Mouse (Mus musculus): ENCODE data around the gene Fhit. TPM values are rescaled to one million over a fixed set of nuclear protein-coding genes. Genes with fewer than 3 reads are reported as not detected.

The Fhit gene
- polyA plus RNA-seq, 1 experiment from 2014 or later: 2.3 TPM

DNA sequence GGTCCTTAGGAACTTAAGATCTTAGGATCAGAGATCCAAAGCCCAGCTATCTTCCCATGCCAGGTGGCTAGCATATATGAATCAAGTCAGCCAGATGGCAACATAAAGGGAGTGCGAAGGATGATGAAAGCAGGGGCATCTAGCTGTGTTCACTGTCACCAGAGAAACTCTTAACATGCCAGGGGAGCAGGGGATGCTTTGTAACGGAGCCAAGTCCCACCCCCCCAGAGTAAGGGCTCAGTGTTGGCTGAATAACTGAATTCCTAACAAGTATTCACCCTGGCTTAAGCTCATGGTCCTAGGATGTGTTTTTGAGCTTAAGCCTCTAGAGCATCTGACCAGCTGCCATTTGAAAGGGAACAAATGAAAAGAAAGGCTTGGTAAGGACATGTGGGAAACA lies 1139.5 kb downstream of the Fhit start:
- no peaks in the 10 kb centered on the region for H3K27me3 ChIP-seq
- 42% methylated on average over 2 of the region's 2 CpGs for WGBS (ENCODE audit: insufficient replicate concordance)
- no peak for ATAC-seq (ENCODE audit: insufficient read depth)

DNA sequence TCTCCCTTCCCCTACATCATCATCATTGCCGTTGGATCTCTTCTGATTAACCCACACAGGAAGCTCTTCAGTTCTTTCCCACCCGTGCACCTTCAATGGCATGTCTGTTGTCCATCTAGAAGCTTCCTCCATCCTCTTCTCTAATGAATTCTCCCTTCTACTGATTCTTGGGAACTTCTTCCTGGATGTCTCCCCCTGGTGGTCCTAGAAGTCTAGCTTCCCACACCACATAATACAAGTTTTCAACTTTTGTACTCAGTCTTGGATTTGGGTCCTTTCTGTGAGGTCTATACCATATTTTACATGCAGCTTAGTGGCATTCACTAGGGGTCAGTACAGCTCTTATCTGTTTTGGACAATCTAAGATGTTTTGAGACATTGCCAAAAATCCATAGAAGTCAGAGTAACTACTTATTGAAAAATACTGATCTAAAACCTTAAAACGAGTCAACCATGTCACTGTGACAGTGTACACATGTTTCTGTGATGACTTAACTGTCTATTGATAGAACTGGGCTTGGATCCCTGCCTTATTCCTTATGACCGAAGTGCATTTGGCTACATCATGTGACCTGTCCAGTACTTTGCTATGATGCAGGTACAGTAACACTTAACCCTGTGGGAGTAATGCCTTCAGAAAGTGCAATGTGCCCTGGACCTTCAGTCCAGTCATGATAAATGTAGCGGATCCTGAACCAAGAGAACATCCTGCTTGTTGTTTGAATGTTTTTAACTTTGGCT lies 1141.3 kb downstream of the Fhit start:
- no peak overlapping the region for H3K4me2 ChIP-seq
- H3K9ac ChIP-seq: no peak overlapping the region
- ATAC-seq (ENCODE audit: insufficient read depth): no peak
- no peaks in the 10 kb centered on the region for H3K27me3 ChIP-seq
- whole genome bisulfite sequencing (ENCODE audit: insufficient replicate concordance): 46% methylated on average over 5 of the region's 5 CpGs
- H3K9me3 ChIP-seq (replicated peaks): no peaks in the 10 kb centered on the region
- no peaks in the 10 kb centered on the region for H3K36me3 ChIP-seq (replicated peaks)
- H3K27ac ChIP-seq (replicated peaks): no peak overlapping the region
- no peaks in the 10 kb centered on the region for H3K4me1 ChIP-seq (replicated peaks)
- no peak overlapping the region for H3K4me3 ChIP-seq (replicated peaks)

More for the DNA sequence above, 1139.5 kb downstream of the Fhit start:
- Histone ChIP-seq H3K9me3 (replicated peaks) (no peaks in the 10 kb centered on the region), H3K4me3 (replicated peaks) (no peak overlapping the region), H3K4me2 (no peak overlapping the region), H3K36me3 (replicated peaks) (no peaks in the 10 kb centered on the region), H3K4me1 (replicated peaks) (no peaks in the 10 kb centered on the region), H3K27ac (replicated peaks) (no peak overlapping the region), H3K9ac (no peak overlapping the region)

DNA sequence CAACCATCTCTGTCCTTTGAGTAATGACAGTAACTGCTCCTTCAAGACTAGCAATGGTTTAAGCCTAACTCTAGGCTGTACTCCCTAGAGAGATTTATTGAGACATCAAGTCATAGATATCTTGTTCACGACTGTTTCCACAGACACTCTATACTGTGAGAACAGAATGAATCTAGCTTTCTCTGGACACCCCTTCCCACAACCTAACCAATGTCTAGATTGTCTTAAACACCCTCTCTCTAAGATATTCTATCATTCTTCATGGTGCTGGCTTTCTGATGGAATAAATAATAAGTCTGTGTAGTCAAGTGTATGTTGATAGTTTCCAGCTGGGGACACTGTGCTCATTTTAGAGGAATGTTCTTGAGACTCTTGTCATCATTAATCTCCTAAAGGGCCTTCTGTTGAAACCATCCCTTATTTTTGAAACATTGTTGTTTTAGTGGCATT lies 1148.0 kb downstream of the Fhit start:
- 36% methylated on average over 1 of the region's 1 CpGs for WGBS (ENCODE audit: insufficient replicate concordance)
- Histone ChIP-seq H3K36me3 (replicated peaks) (no peaks in the 10 kb centered on the region), H3K4me2 (no peak overlapping the region), H3K9ac (no peak overlapping the region), H3K9me3 (replicated peaks) (no peaks in the 10 kb centered on the region), H3K27ac (replicated peaks) (no peak overlapping the region), H3K4me1 (replicated peaks) (no peaks in the 10 kb centered on the region), H3K27me3 (no peaks in the 10 kb centered on the region), H3K4me3 (replicated peaks) (no peak overlapping the region)
- no peak for ATAC-seq (ENCODE audit: insufficient read depth)

DNA sequence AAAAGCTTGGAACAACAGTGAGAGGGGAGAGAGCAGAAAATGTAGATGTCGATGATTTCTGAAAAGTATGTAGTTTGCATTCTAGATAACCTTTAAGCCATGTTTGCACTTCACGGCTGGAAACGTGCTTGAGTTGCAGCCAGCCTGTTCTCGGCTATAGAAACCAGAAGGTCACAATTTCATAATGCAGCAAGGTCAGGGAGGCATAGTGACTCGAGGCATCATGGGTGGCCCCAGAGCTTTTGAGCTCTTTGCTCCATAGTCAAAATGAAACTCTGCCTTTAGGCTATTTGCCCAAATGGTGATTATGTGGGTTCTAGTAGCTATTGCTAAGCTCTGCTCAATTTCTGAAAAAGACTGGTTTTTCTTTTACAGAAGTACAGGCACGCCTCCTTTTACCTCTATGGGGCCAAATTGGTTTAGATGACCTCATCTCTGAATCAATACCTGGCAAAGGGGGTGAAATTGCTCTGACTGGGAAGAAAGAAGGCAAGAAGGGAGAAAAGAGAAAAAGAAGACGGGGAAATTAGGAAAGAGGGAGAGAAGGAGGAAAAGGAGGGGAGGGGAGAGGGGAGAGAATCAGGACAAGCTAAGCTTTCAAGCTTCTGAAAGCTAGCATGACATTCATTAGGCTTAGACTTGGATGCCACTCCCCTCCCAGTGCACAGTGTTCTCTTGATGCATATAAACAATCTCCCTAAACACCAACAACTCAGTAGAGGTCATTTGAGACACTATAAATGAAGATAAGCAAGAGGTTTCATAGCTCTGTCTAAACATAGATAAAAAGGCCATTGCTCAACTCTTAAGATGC lies 1148.6 kb downstream of the Fhit start:
- Histone ChIP-seq H3K9ac (no peak overlapping the region), H3K4me3 (replicated peaks) (no peak overlapping the region), H3K27me3 (no peaks in the 10 kb centered on the region), H3K27ac (replicated peaks) (no peak overlapping the region), H3K9me3 (replicated peaks) (no peaks in the 10 kb centered on the region), H3K4me1 (replicated peaks) (no peaks in the 10 kb centered on the region), H3K36me3 (replicated peaks) (no peaks in the 10 kb centered on the region), H3K4me2 (no peak overlapping the region)
- WGBS (ENCODE audit: insufficient replicate concordance): 43% methylated on average over 7 of the region's 7 CpGs
- ATAC-seq (ENCODE audit: insufficient read depth): no peak

DNA sequence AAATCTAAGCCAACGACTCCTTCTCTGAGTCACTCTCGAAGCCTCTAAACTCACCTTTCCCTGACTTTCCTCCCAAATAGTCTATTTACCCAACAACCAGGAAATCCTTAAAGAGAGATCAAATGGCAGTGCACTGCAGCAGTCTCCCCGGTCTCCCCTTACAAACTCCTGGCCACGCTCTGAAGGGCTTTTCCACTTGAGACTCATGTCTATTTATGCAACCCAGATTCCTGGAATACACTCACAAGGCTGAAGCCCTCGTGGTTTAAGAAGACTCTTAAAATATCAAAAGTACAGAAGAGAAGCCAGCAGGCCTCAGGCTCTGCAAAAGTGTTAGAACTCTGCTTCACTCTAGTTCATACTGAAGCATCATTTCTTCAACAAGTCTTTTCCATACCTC lies 1155.6 kb downstream of the Fhit start:
- Histone ChIP-seq H3K36me3 (replicated peaks) (no peaks in the 10 kb centered on the region), H3K4me1 (replicated peaks) (no peaks in the 10 kb centered on the region), H3K27me3 (no peaks in the 10 kb centered on the region), H3K9ac (no peak overlapping the region), H3K9me3 (replicated peaks) (no peaks in the 10 kb centered on the region), H3K27ac (replicated peaks) (no peak overlapping the region), H3K4me2 (no peak overlapping the region), H3K4me3 (replicated peaks) (no peak overlapping the region)
- WGBS (ENCODE audit: insufficient replicate concordance): 57% methylated on average over 5 of the region's 5 CpGs
- ATAC-seq (ENCODE audit: insufficient read depth): no peak

DNA sequence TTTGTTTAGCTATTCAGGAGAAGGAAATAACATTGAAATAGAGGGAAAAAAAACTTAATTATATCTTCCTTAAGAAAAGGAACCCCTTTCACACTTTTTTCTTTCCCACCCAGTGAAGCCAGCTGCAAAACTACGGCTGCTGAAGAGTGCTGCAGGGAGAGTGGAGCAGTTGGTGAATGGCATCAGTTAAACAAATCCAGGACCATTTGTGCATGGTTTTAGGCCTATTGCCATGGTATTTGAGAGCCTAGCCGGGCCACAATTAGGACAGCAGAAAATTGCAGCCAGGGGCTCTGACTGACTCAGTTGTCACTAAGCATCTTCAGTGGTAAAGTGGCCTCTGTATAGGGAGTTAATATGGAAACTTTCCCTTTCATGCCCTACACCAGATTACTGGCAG lies 1158.0 kb downstream of the Fhit start:
- Histone ChIP-seq H3K9ac (no peak overlapping the region), H3K4me2 (no peak overlapping the region), H3K27ac (replicated peaks) (no peak overlapping the region), H3K4me1 (replicated peaks) (no peaks in the 10 kb centered on the region), H3K4me3 (replicated peaks) (no peak overlapping the region), H3K36me3 (replicated peaks) (no peaks in the 10 kb centered on the region), H3K9me3 (replicated peaks) (no peaks in the 10 kb centered on the region), H3K27me3 (no peaks in the 10 kb centered on the region)
- WGBS (ENCODE audit: insufficient replicate concordance): 56% methylated on average over 2 of the region's 2 CpGs
- no peak for ATAC-seq (ENCODE audit: insufficient read depth)

DNA sequence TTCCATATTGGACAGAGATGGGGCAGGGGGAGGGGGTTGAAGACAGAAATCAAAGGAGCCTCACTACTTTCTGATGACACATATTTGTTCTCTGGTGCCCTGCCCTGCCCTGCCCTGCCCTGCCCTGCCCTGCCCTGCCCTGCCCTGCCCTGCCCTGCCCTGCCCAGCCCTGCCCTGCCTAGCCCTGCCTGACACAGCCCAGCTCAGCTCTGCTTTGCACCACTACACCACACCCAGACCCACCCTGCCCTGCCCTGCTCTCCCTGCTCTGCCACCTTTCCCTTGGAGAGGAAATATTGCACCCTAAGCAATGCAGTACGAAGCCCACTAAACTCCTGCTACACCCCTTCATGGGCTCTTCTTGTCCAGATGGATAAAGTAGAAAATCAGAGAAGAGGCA lies 1171.2 kb downstream of the Fhit start:
- Histone ChIP-seq H3K9ac (no peak overlapping the region), H3K4me2 (no peak overlapping the region), H3K27ac (replicated peaks) (no peak overlapping the region), H3K27me3 (no peaks in the 10 kb centered on the region), H3K4me1 (replicated peaks) (no peaks in the 10 kb centered on the region), H3K9me3 (replicated peaks) (no peaks in the 10 kb centered on the region), H3K4me3 (replicated peaks) (no peak overlapping the region), H3K36me3 (replicated peaks) (no peaks in the 10 kb centered on the region)
- ATAC-seq (ENCODE audit: insufficient read depth): no peak
- 52% methylated on average over 1 of the region's 1 CpGs for WGBS (ENCODE audit: insufficient replicate concordance)

DNA sequence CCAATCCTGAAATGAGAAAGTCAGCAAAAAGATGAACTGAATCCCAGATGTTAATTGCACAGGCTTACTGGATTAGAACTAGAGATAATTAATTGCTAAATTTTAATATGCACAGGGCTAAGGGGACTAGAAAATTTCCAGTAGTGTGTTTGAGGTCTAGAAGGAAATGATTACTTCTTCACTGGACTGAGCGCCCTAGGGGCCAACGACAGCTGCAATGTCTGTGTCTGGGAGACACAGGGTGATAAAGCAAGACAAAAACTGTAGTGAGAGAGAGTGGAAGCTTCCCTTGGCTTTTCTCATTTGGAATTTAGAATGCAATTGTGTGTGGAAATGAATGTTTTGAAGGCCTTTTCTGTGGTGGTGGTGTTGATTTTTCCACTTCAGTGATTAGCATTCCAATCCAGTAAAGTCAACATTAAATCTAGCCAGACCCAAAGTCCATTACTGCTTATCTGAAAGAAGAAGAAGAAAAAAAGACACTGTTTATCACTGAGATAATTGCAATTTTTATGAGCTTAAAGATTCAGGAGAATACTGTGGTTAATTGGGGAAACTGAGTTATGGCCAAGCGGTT lies 1184.8 kb downstream of the Fhit start:
- Histone ChIP-seq H3K4me2 (no peak overlapping the region), H3K27ac (replicated peaks) (no peak overlapping the region), H3K9ac (no peak overlapping the region), H3K36me3 (replicated peaks) (no peaks in the 10 kb centered on the region), H3K27me3 (no peaks in the 10 kb centered on the region), H3K4me1 (replicated peaks) (no peaks in the 10 kb centered on the region), H3K9me3 (replicated peaks) (no peaks in the 10 kb centered on the region), H3K4me3 (replicated peaks) (no peak overlapping the region)
- ATAC-seq (ENCODE audit: insufficient read depth): no peak
- 59% methylated on average over 3 of the region's 3 CpGs for WGBS (ENCODE audit: insufficient replicate concordance)

DNA sequence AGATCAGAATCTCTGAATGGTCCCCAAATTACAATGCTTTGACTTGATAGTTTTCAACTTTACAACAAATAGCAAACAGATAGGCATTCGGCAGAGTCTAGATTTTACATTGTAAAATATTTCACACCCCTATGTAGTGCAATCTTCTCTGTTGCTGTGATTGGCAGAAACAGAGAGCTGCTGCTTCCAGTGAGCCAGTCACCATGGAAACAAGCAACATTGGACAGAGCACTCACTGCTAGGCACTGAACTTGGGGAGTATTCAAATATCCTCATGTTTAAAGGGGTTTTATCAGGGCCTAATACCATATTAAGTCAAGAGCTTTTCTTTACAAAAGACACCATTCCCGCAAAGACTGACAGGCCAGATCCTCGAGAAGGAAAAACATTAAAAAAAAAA lies 1187.4 kb downstream of the Fhit start:
- no peak for ATAC-seq (ENCODE audit: insufficient read depth)
- Histone ChIP-seq H3K9ac (no peak overlapping the region), H3K27me3 (no peaks in the 10 kb centered on the region), H3K4me2 (no peak overlapping the region), H3K9me3 (replicated peaks) (no peaks in the 10 kb centered on the region), H3K36me3 (replicated peaks) (no peaks in the 10 kb centered on the region), H3K27ac (replicated peaks) (no peak overlapping the region), H3K4me3 (replicated peaks) (no peak overlapping the region), H3K4me1 (replicated peaks) (no peaks in the 10 kb centered on the region)
- 54% methylated on average over 3 of the region's 3 CpGs for WGBS (ENCODE audit: insufficient replicate concordance)

DNA sequence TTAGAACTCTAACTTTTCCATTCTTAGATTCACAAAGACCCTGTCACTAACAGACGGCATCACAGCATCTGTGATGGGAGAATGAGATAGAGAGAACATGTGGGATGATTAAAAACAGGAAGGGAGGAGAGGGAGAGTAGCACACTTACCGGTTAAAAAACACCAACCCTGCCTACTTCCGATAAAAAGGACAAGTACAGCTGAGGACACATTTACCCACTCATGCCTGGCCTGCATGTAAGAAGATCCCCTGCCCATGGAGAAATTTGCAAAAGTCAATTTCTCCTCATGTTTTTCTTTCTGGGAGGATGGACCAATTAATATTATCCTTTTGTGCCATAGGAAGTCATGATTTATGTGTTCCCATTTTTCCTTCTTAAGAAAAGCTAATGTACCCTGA lies 1198.0 kb downstream of the Fhit start:
- Histone ChIP-seq H3K4me1 (replicated peaks) (no peaks in the 10 kb centered on the region), H3K4me3 (replicated peaks) (no peak overlapping the region), H3K9me3 (replicated peaks) (no peaks in the 10 kb centered on the region), H3K4me2 (no peak overlapping the region), H3K9ac (no peak overlapping the region), H3K36me3 (replicated peaks) (no peaks in the 10 kb centered on the region), H3K27ac (replicated peaks) (no peak overlapping the region), H3K27me3 (no peaks in the 10 kb centered on the region)
- 57% methylated on average over 3 of the region's 3 CpGs for WGBS (ENCODE audit: insufficient replicate concordance)
- no peak for ATAC-seq (ENCODE audit: insufficient read depth)

DNA sequence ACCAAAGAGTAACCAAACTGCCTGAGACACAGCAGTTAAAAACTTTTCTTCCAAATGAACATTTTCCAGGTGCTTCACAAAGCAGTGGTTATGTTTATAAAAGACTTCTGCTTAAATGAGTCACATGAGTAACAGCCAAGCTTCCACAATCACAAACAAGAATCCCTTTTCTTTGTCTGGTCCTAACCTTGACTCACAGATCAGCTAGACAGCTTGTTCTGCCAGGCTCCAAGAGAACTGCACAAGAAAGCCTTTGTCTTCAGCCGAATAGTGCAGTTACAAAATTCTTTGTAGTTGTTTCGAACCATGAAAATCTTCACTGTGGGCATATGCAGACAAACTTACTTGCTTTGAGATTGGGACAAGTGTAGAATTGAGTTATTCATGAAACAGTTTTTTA lies 1201.4 kb downstream of the Fhit start:
- no peak for ATAC-seq (ENCODE audit: insufficient read depth)
- H3K4me2 ChIP-seq: no peak overlapping the region
- H3K36me3 ChIP-seq (replicated peaks): no peaks in the 10 kb centered on the region
- no peak overlapping the region for H3K27ac ChIP-seq (replicated peaks)
- H3K4me3 ChIP-seq (replicated peaks): no peak overlapping the region
- no peak overlapping the region for H3K9ac ChIP-seq
- no peaks in the 10 kb centered on the region for H3K9me3 ChIP-seq (replicated peaks)
- 65% methylated on average over 2 of the region's 2 CpGs for WGBS (ENCODE audit: insufficient replicate concordance)
- no peaks in the 10 kb centered on the region for H3K27me3 ChIP-seq
- no peaks in the 10 kb centered on the region for H3K4me1 ChIP-seq (replicated peaks)
